Mouse (Mus musculus): ENCODE measurements around the gene Upk2.
"Not testable (repeated sequence)": the region's sequence is repeated elsewhere in the genome, so short reads cannot be mapped to it uniquely, and the experiment has no call there.

The Upk2 gene

GRCm38 (mm10) chr9:44410647-44411336 lies 44.0 kb downstream of the Upk2 start:
- no peak for TF ChIP-seq NANOG (IDR thresholded peaks at IDR 0.05; ENCODE audit: borderline replicate concordance, low read length)
- TF ChIP-seq CTCF (conservative IDR thresholded peaks at IDR 0.05; ENCODE audit: low read length): no peak
- TF ChIP-seq POU5F1 (IDR thresholded peaks at IDR 0.05; ENCODE audit: borderline replicate concordance, low read length): no peak
- Histone ChIP-seq H3K27me3 (ENCODE audit: insufficient read depth, low read length) (no peaks in the 10 kb centered on the region), H3K9me3 (ENCODE audit: low read length) (no peaks in the 10 kb centered on the region), H3K36me3 (ENCODE audit: insufficient read depth, low read length) (peaks cover 75% of the 10 kb centered on the region), H3K4me3 (replicated peaks; ENCODE audit: low read length) (peak overlapping the region; percentile 92), H3K4me1 (replicated peaks; ENCODE audit: low read depth, low read length) (peaks cover 50% of the 10 kb centered on the region)

GRCm38 (mm10) chr9:44408693-44409092 lies 46.1 kb downstream of the Upk2 start:
- H3K27me3 ChIP-seq (ENCODE audit: insufficient read depth, low read length); H3K9me3 ChIP-seq (ENCODE audit: low read length): not testable (repeated sequence)
- Histone ChIP-seq H3K4me3 (replicated peaks; ENCODE audit: low read length) (peak overlapping the region; percentile 92), H3K36me3 (ENCODE audit: insufficient read depth, low read length) (peaks cover 78% of the 10 kb centered on the region), H3K4me1 (replicated peaks; ENCODE audit: low read depth, low read length) (peaks cover 67% of the 10 kb centered on the region)

- Histone ChIP-seq H3K27me3 (ENCODE audit: insufficient read depth, low read length) (no peaks in the 10 kb centered on the region), H3K9me3 (ENCODE audit: low read length) (no peaks in the 10 kb centered on the region), H3K4me3 (replicated peaks; ENCODE audit: low read length) (peak overlapping the region; percentile 92), H3K4me1 (replicated peaks; ENCODE audit: low read depth, low read length) (peaks cover 65% of the 10 kb centered on the region), H3K36me3 (ENCODE audit: insufficient read depth, low read length) (peaks cover 78% of the 10 kb centered on the region)
- TF ChIP-seq CTCF (conservative IDR thresholded peaks at IDR 0.05; ENCODE audit: low read length) (no peak), NANOG (IDR thresholded peaks at IDR 0.05; ENCODE audit: borderline replicate concordance, low read length) (no peak), POU5F1 (IDR thresholded peaks at IDR 0.05; ENCODE audit: borderline replicate concordance, low read length) (no peak)
Observed at GRCm38 (mm10) chr9:44407752-44408097, 47.1 kb downstream of the Upk2 start.

- H3K9me3 ChIP-seq (ENCODE audit: low read length): no peaks in the 10 kb centered on the region
Observed at GRCm38 (mm10) chr9:44406906-44407751, 47.6 kb downstream of the Upk2 start, which contains the start of the genes Rps25 and Trappc4. Gene Rps25 (plus strand): TSS chr9:44407139. Gene Trappc4 (minus strand): TSS chr9:44407600.

GRCm38 (mm10) chr9:44405011-44405410 lies 49.8 kb downstream of the Upk2 start:
- H3K36me3 ChIP-seq (ENCODE audit: insufficient read depth, low read length): peaks cover 78% of the 10 kb centered on the region
- H3K4me1 ChIP-seq (replicated peaks; ENCODE audit: low read depth, low read length): peaks cover 46% of the 10 kb centered on the region
- no peak for TF ChIP-seq CTCF (conservative IDR thresholded peaks at IDR 0.05; ENCODE audit: low read length)
- TF ChIP-seq POU5F1 (IDR thresholded peaks at IDR 0.05; ENCODE audit: borderline replicate concordance, low read length): no peak
- TF ChIP-seq NANOG (IDR thresholded peaks at IDR 0.05; ENCODE audit: borderline replicate concordance, low read length): no peak
- H3K4me3 ChIP-seq (replicated peaks; ENCODE audit: low read length): no peak overlapping the region
- H3K9me3 ChIP-seq (ENCODE audit: low read length): no peaks in the 10 kb centered on the region
- no peaks in the 10 kb centered on the region for H3K27me3 ChIP-seq (ENCODE audit: insufficient read depth, low read length)

More at GRCm38 (mm10) chr9:44406906-44407751, 47.6 kb downstream of the Upk2 start, which contains the start of the genes Rps25 and Trappc4:
- H3K4me1 ChIP-seq (replicated peaks; ENCODE audit: low read depth, low read length): peaks cover 59% of the 10 kb centered on the region
- H3K4me3 ChIP-seq (replicated peaks; ENCODE audit: low read length): peak within 1 kb of the TSS; percentile 92
- no peaks in the 10 kb centered on the region for H3K27me3 ChIP-seq (ENCODE audit: insufficient read depth, low read length)
- H3K36me3 ChIP-seq (ENCODE audit: insufficient read depth, low read length): peaks cover 78% of the 10 kb centered on the region
- TF ChIP-seq NANOG (IDR thresholded peaks at IDR 0.05; ENCODE audit: borderline replicate concordance, low read length) (no peak), POU5F1 (IDR thresholded peaks at IDR 0.05; ENCODE audit: borderline replicate concordance, low read length) (no peak), CTCF (conservative IDR thresholded peaks at IDR 0.05; ENCODE audit: low read length) (no peak)
